ENCODE assay signal across 10 mouse cellular contexts in the genomic region with DNA sequence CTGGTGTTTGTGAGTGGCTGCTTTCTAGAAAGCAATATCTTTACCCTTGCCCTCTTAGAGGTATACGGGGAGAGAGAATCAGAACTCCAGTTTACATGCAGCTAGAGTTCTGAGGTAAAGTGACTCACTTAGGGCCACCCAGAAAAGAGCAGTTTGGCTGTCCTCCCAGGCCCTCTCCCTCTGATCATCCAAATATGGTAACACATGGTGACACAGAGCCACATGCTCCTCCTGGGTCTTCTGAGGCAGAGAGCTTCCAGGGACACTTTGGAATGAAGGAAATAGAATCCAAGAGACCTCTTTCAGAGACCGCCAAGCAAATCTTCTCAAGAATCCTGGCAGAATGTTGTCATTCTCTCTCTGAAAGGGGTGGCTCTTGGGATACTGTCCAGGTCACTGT.
DNase-seq lines count a peak whose midpoint lies in the region.
"Had no signal": no experiment of that assay in that cellular context is flagged by ENCODE, and none has a peak within 500 bp of the region (broad histone marks: within the 10 kb centered on the region; RNA-seq: fewer than 3 reads in every experiment).

No protein-coding gene starts in this region.

- DNase-seq in layer of hippocampus, adult 9-11 months, result peak; percentile 17
- no peak for DNase-seq in layer of hippocampus, postnatal 25 days (ENCODE audit: extremely low spot score in 1 of 2, low spot score in 1 of 2)
- DNase-seq in Muller cell, postnatal 12 days (ENCODE audit: inconsistent ontology term), result peak; percentile 91
- peak; percentile 43 for DNase-seq in fibroblast of lung, adult 2 months (ENCODE audit: low read depth)
- peak; percentile 30 for DNase-seq in induced T-regulatory cell, adult 2 months (ENCODE audit: low read depth)
- no peak for DNase-seq in layer of hippocampus, postnatal 36 days
- no peak for DNase-seq in thymus, postnatal 10 days (ENCODE audit: low spot score in 2 of 2)
- no peak for DNase-seq in testis, postnatal 14 days (ENCODE audit: low spot score)
- DNase-seq: liver, postnatal 0 days; thymus, adult 2 months had no signal

Comparison
In these comparisons a context has a peak if more than half of its experiments do, and no peak if none do; other contexts are left out.
1. DNase-seq: peak in layer of hippocampus, adult 9-11 months (single experiment), Muller cell, postnatal 12 days (single experiment), fibroblast of lung, adult 2 months (single experiment) and induced T-regulatory cell, adult 2 months (single experiment); none in layer of hippocampus, postnatal 25 days (0 of 2), layer of hippocampus, postnatal 36 days (0 of 2), thymus, postnatal 10 days (0 of 2) and testis, postnatal 14 days (single experiment).